Mouse (Mus musculus) layer of hippocampus, adult 18-20 months (tissue): ENCODE measurements around the gene Olfr527. TPM values are rescaled to one million over a fixed set of nuclear protein-coding genes. Genes with fewer than 3 reads are reported as not detected.

Experiments used
- DNase-seq, 2 experiments: peaks; one replicate each; pipeline ENCODE4 v3.0.0; 2022; ENCODE audit warnings: low spot score in 2 of 2
- long read RNA-seq: library from polyadenylated mRNA; stranded (forward); transcript quantifications from one replicate; pipeline ENCODE4 v2.0.0, GENCODE M21; 2021
- total RNA-seq, 2 experiments: library from RNA; stranded (reverse); gene quantifications; 2 replicates each; pipeline ENCODE4 v1.2.3; 2021

Olfr527 gene
- not detected for total RNA-seq
- long read RNA-seq: 0 reads

GRCm38 (mm10) chr7:140333717-140334116 lies at the start of gene Olfr527:
Gene Olfr527, plus strand, starts transcription at chr7:140334017.
- DNase-seq: no peak

- DNase-seq: no peak
Measured at GRCm38 (mm10) chr7:140295746-140296145, 38.1 kb upstream of the Olfr527 start.

GRCm38 (mm10) chr7:140296876-140297275 lies 36.9 kb upstream of the Olfr527 start:
- no peak for DNase-seq

- DNase-seq: no peak
Measured at GRCm38 (mm10) chr7:140299416-140299815, 34.4 kb upstream of the Olfr527 start.

- no peak for DNase-seq
Measured at GRCm38 (mm10) chr7:140319861-140320385, 13.9 kb upstream of the Olfr527 start.

- no peak for DNase-seq
Measured at GRCm38 (mm10) chr7:140320558-140320957, 13.3 kb upstream of the Olfr527 start, which contains the start of gene Olfr525. Gene Olfr525, plus strand, starts transcription at chr7:140320858.

GRCm38 (mm10) chr7:140321135-140321534 lies 12.7 kb upstream of the Olfr527 start:
- DNase-seq: no peak

- no peak for DNase-seq
Measured at GRCm38 (mm10) chr7:140329766-140330304, 4.0 kb upstream of the Olfr527 start.

- no peak for DNase-seq
Measured at GRCm38 (mm10) chr7:140361571-140361970, 27.8 kb downstream of the Olfr527 start, which contains the start of gene Olfr60. Gene Olfr60, minus strand, starts transcription at chr7:140361671.

- DNase-seq: no peak
Measured at GRCm38 (mm10) chr7:140374300-140374699, 40.5 kb downstream of the Olfr527 start.

- DNase-seq: no peak
Measured at GRCm38 (mm10) chr7:140376231-140376630, 42.4 kb downstream of the Olfr527 start, which contains the start of gene Olfr530. Gene Olfr530, minus strand, starts transcription at chr7:140376331.

GRCm38 (mm10) chr7:140376911-140377310 lies 43.1 kb downstream of the Olfr527 start:
- DNase-seq: no peak

Other genes starting within 250 kb of the Olfr527 start
- gene Prap1, start 240.6 kb upstream of the Olfr527 start, total RNA-seq: not detected
- 10 to 100 TPM; 41.7 to 43.4 TPM for gene Fuom, start 231.6 kb upstream of the Olfr527 start, total RNA-seq
- gene Paox, start 218.2 kb upstream of the Olfr527 start, total RNA-seq: 1 to 10 TPM; 4.7 to 5.2 TPM
- gene Echs1, start 217.5 kb upstream of the Olfr527 start, total RNA-seq: 10 to 100 TPM; 63.7 to 66.6 TPM
- gene Mtg1, start 196.5 kb upstream of the Olfr527 start, total RNA-seq: 10 to 100 TPM; 20.9 to 27.8 TPM
- 100 to 1,000 TPM; 151 to 156 TPM for gene Sprn, start 179.1 kb upstream of the Olfr527 start, total RNA-seq
- not detected for gene Olfr522, start 169.3 kb upstream of the Olfr527 start, total RNA-seq
- under 1 TPM in 1 of 2 experiments, not detected in 1; 0.10 TPM for gene Olfr523, start 160.8 kb upstream of the Olfr527 start, total RNA-seq
- not detected for gene Olfr524, start 128.1 kb upstream of the Olfr527 start, total RNA-seq
- gene Cd163l1, start 115.8 kb upstream of the Olfr527 start, total RNA-seq: under 1 TPM; 0.57 to 0.76 TPM
- gene 5830411N06Rik, start 86.7 kb upstream of the Olfr527 start, total RNA-seq: under 1 TPM in 1 of 2 experiments, not detected in 1; 0.27 TPM
- not detected for gene Olfr525, start 13.2 kb upstream of the Olfr527 start, total RNA-seq
- not detected for gene Olfr60, start 27.7 kb downstream of the Olfr527 start, total RNA-seq
- not detected for gene Olfr530, start 42.3 kb downstream of the Olfr527 start, total RNA-seq
- not detected for gene Olfr531, start 68.9 kb downstream of the Olfr527 start, total RNA-seq
- gene Olfr532, start 87.6 kb downstream of the Olfr527 start, total RNA-seq: not detected
- not detected for gene Olfr533, start 129.4 kb downstream of the Olfr527 start, total RNA-seq
- gene Olfr535, start 150.2 kb downstream of the Olfr527 start, total RNA-seq: under 1 TPM; 0.22 to 0.33 TPM
- not detected for gene Olfr536, start 173.4 kb downstream of the Olfr527 start, total RNA-seq
- under 1 TPM in 1 of 2 experiments, not detected in 1; 0.25 TPM for gene Olfr538, start 233.9 kb downstream of the Olfr527 start, total RNA-seq